Mouse (Mus musculus) CH12.LX (cell line): Measurements from ENCODE around the gene Fam228a. TPM values are rescaled to one million over a fixed set of nuclear protein-coding genes. Genes with fewer than 3 reads are reported as not detected.
"Not testable (repeated sequence)": the region's sequence is repeated elsewhere in the genome, so short reads cannot be mapped to it uniquely, and the experiment has no call there.

ENCODE experiments used
- DNase-seq: peaks from one replicate; pipeline ENCODE4 v3.0.0-alpha.2; 2013; ENCODE audit errors: extremely low read depth
- H3K27ac ChIP-seq: 2 replicates; pipeline ENCODE4 v1.5.1; 2012; ENCODE audit warnings: low read depth, mild to moderate bottlenecking, control low read depth, moderate library complexity; ENCODE audit not compliant: insufficient read depth
- H3K27me3 ChIP-seq: replicated peaks from 2 replicates; pipeline ENCODE3; 2012; ENCODE audit warnings: inconsistent platforms
- H3K36me3 ChIP-seq, 2 experiments: replicated peaks in 1 of 2; 2 replicates each; pipeline versions ENCODE3 to v1.6.1; 2012; ENCODE audit warnings: inconsistent platforms in 1 of 2, low read length in 1 of 2, mild to moderate bottlenecking in 1 of 2, mixed read lengths in 1 of 2, moderate library complexity in 1 of 2; ENCODE audit not compliant: control insufficient read depth in 1 of 2, insufficient read depth in 1 of 2
- H3K4me1 ChIP-seq, 2 experiments: 2 replicates each; pipeline ENCODE4 v1.6.1; 2012; ENCODE audit warnings: inconsistent platforms in 1 of 2, moderate library complexity in 1 of 2; ENCODE audit not compliant: insufficient read depth in 2 of 2, control insufficient read depth in 1 of 2
- H3K4me2 ChIP-seq: 2 replicates; pipeline ENCODE4 v1.6.1; 2012; ENCODE audit warnings: low read depth, mild to moderate bottlenecking, control low read depth; ENCODE audit not compliant: poor library complexity, insufficient read depth, severe bottlenecking
- H3K4me3 ChIP-seq, 3 experiments: fragments of 150-350 bp in 1 of 3; sonication (generic) in 1 of 3; replicated peaks in 1 of 3; 2 replicates each; pipeline versions ENCODE3 to v1.5.1; 2011 to 2012; ENCODE audit warnings: low read depth in 2 of 3, low read length in 2 of 3, mild to moderate bottlenecking in 2 of 3, moderate library complexity in 2 of 3, control low read depth in 1 of 3, improper control_type of control experiment in 1 of 3, inconsistent platforms in 1 of 3, mixed read lengths in 1 of 3; ENCODE audit not compliant: poor library complexity in 1 of 3
- H3K79me2 ChIP-seq: replicated peaks from 2 replicates; pipeline ENCODE4 v1.6.1; 2012; ENCODE audit warnings: mild to moderate bottlenecking, moderate library complexity; ENCODE audit not compliant: control insufficient read depth, poor library complexity, insufficient read depth, severe bottlenecking; ENCODE audit errors: extremely low read depth
- H3K9ac ChIP-seq: 2 replicates; pipeline ENCODE4 v1.6.1; 2012; ENCODE audit warnings: low read depth, mild to moderate bottlenecking, control low read depth, moderate library complexity; ENCODE audit not compliant: insufficient read depth
- H3K9me3 ChIP-seq: replicated peaks from 2 replicates; pipeline ENCODE3; 2012; ENCODE audit warnings: low read length, inconsistent platforms, mixed read lengths
- CHD2 ChIP-seq: IDR thresholded peaks from 2 replicates; pipeline ENCODE4 v1.6.1; 2011; ENCODE audit warnings: low read length, improper control_type of control experiment
- CTCF ChIP-seq, 2 experiments: IDR thresholded peaks in 1 of 2; conservative IDR thresholded peaks in 1 of 2; 2 replicates each; pipeline ENCODE4 v1.5.1; 2011 to 2012; ENCODE audit warnings: low read depth in 2 of 2, low read length in 2 of 2, improper control_type of control experiment in 1 of 2, inconsistent platforms in 1 of 2, mild to moderate bottlenecking in 1 of 2, moderate library complexity in 1 of 2
- E2F4 ChIP-seq: IDR thresholded peaks from 2 replicates; pipeline ENCODE4 v1.6.1; 2011; ENCODE audit warnings: low read depth, low read length, improper control_type of control experiment; ENCODE audit not compliant: insufficient replicate concordance
- KAT2A ChIP-seq: IDR thresholded peaks from 2 replicates; pipeline ENCODE4 v1.6.1; 2012; ENCODE audit warnings: low read length, improper control_type of control experiment, inconsistent platforms; ENCODE audit not compliant: insufficient replicate concordance
- NRF1 ChIP-seq: IDR thresholded peaks from 2 replicates; pipeline ENCODE4 v1.6.1; 2014; ENCODE audit warnings: low read depth, mild to moderate bottlenecking, inconsistent platforms, low read length, improper control_type of control experiment, moderate library complexity
- RAD21 ChIP-seq: IDR thresholded peaks from 2 replicates; pipeline ENCODE4 v1.6.1; 2011; ENCODE audit warnings: low read depth, mild to moderate bottlenecking, low read length, improper control_type of control experiment, moderate library complexity
- SMC3 ChIP-seq: IDR thresholded peaks from 2 replicates; pipeline ENCODE4 v1.6.1; 2011; ENCODE audit warnings: low read depth, low read length, improper control_type of control experiment
- TBP ChIP-seq: conservative IDR thresholded peaks from 2 replicates; pipeline ENCODE4 v1.6.1; 2011; ENCODE audit warnings: low read depth, low read length, improper control_type of control experiment
- USF1 ChIP-seq: IDR thresholded peaks from 2 replicates; pipeline ENCODE4 v1.6.1; 2014; ENCODE audit warnings: low read depth, mild to moderate bottlenecking, inconsistent platforms, low read length, improper control_type of control experiment
- dilution Hi-C: fragments of 300-500 bp; cut with MboI; formaldehyde crosslinking; loops from 2 replicates; pipeline ENCODE4 v1.14.3; 2020; ENCODE audit warnings: low sequenced_read_pairs; ENCODE audit not compliant: extremely low pct_unique_long_range_greater_than_20kb, extremely low pct_ligation_motif_present
- in situ Hi-C: fragments of 300-500 bp; cut with MboI; formaldehyde crosslinking; loops from 3 replicates; pipeline ENCODE4 v1.14.3; 2019; ENCODE audit warnings: low sequenced_read_pairs, low pct_ligation_motif_present, low pct_unique_long_range_greater_than_20kb, mixed read lengths
- polyA plus RNA-seq: library from polyadenylated mRNA; unstranded; fragments of >175 nt; gene quantifications from 2 replicates; pipeline ENCODE4 v1.2.1, GENCODE M21; 2012; ENCODE audit warnings: low read depth; ENCODE audit not compliant: insufficient read length
- total RNA-seq, 2 experiments: library from RNA; depleted of rRNA; stranded (reverse); fragments of 300-350 nt in 1 of 2; fragments of >200 nt in 1 of 2; gene quantifications; 2 replicates each; pipeline ENCODE4 v1.2.3; 2012 to 2014

Fam228a gene
- total and polyA plus RNA-seq, 3 experiments: not detected

DNA sequence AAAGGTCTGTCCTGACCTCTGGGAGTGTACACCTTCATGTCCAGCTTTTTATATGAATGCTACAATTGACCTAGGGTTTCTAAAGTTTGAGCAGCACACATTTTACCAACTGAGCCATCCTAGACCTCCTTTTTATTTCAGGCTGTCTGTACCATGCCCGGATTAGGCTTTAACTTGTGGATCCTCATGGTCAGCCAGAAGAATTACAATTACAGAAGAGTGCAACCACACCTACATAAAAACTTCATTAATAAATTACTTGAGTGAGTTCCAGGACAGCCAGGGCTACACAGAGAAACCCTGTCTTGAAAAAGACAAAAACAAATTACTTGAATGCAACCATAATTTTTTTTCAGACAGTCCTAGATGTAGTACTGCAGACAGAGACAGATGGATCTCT, 18.8 kb upstream of the Fam228a start:
- Histone ChIP-seq H3K36me3 (no peaks in the 10 kb centered on the region), H3K4me2 (no peak overlapping the region), H3K79me2 (no peaks in the 10 kb centered on the region), H3K9me3 (peaks cover 2% of the 10 kb centered on the region), H3K27ac (no peak overlapping the region), H3K4me3 (no peak overlapping the region), H3K9ac (no peak overlapping the region), H3K27me3 (no peaks in the 10 kb centered on the region), H3K4me1 (no peaks in the 10 kb centered on the region)
- no peak for TF ChIP-seq TBP
- TF ChIP-seq KAT2A: no peak
- TF ChIP-seq CTCF (conservative IDR thresholded peaks at IDR 0.05 in 1 of 2, IDR thresholded peaks at IDR 0.05 in 1 of 2; ENCODE audit: low read depth in 2 of 2, low read length in 2 of 2): no peak
- no peak for TF ChIP-seq E2F4
- no peak for TF ChIP-seq NRF1
- in situ Hi-C loops: no loop called here
- DNase-seq: no peak
- dilution Hi-C loops: no loop called here

DNA sequence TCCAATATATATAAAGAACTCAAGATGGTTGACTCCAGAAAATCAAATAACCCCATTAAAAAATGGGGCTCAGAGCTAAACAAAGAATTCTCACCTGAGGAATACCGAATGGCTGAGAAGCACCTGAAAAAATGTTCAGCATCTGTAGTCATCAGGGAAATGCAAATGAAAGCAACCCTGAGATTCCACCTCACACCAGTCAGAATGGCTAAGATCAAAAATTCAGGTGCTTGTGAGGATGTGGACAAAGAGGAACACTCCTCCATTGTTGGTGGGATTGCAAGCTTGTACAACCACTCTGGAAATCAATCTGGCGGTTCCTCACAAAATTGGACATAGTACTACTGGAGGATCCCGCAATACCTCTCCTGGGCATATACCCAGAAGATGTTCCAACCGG, 16.2 kb upstream of the Fam228a start:
- dilution Hi-C loops, DNase-seq: not testable (repeated sequence)

DNA sequence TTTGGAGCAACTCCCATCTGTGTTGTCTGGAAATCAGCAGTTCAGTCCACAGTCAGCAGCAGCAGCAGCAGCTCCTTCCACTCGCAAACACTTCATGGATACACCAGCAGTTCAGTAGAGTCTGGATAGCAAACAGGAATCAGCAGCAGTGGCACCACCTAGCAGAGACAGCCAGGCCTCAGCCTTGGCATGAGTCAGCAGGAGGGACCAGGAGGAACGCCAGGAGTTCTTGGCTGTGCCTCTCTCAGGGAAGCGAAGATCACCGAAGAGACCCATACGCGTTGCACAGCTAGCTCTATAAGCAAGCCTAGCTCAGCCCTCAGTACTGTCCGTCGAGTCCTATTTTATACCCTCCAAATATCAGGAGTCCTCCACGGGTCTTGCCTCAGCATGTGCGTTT, 6.3 kb upstream of the Fam228a start:
- in situ Hi-C loops: no loop called here
- dilution Hi-C loops: no loop called here
- Histone ChIP-seq H3K36me3 (no peaks in the 10 kb centered on the region), H3K27ac (no peak overlapping the region), H3K27me3 (no peaks in the 10 kb centered on the region), H3K4me2 (no peak overlapping the region), H3K9ac (no peak overlapping the region), H3K4me1 (no peaks in the 10 kb centered on the region), H3K4me3 (no peak overlapping the region), H3K79me2 (no peaks in the 10 kb centered on the region), H3K9me3 (no peaks in the 10 kb centered on the region)
- no peak for DNase-seq
- no peak for TF ChIP-seq CTCF (conservative IDR thresholded peaks at IDR 0.05 in 1 of 2, IDR thresholded peaks at IDR 0.05 in 1 of 2; ENCODE audit: low read depth in 2 of 2, low read length in 2 of 2)

More for the DNA sequence above, 16.2 kb upstream of the Fam228a start:
- H3K27ac ChIP-seq, H3K79me2 ChIP-seq, H3K9ac ChIP-seq, H3K27me3 ChIP-seq, H3K4me1 ChIP-seq, in situ Hi-C loops, H3K4me2 ChIP-seq, H3K4me3 ChIP-seq, H3K36me3 ChIP-seq, H3K9me3 ChIP-seq: not testable (repeated sequence)

DNA sequence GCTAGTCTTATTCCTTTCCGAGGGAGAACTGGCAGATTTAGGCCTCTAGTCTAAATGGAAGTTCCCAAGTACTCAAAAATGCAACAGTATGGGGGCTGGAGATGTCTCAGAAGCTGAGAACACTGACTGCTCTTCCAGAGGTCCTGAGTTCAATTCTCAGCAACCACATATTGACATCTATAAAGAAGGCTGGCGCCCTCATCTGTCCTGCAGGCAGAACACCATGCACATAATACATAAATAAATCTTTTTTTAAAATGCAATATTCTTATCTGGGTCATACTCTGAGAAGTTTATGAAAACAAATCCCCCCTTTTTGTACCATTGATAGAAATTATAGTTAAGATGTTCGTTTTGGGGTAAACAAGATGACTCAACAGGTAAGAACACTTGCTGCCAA, 4.0 kb upstream of the Fam228a start:
- no peak overlapping the region for H3K4me3 ChIP-seq
- H3K9me3 ChIP-seq: no peaks in the 10 kb centered on the region
- TF ChIP-seq NRF1: no peak
- TF ChIP-seq CTCF (conservative IDR thresholded peaks at IDR 0.05 in 1 of 2, IDR thresholded peaks at IDR 0.05 in 1 of 2; ENCODE audit: low read depth in 2 of 2, low read length in 2 of 2): peak in 1 of 2 experiments; percentile 58; a peak in 2 of 4 replicates
- peak; percentile 29; the same call in 1 of the 2 replicates for TF ChIP-seq SMC3
- peak; percentile 50 for TF ChIP-seq RAD21
- TF ChIP-seq CHD2: no peak
- no peak for TF ChIP-seq USF1
- TF ChIP-seq, all 38 proteins: peak for 3
- no peaks in the 10 kb centered on the region for H3K36me3 ChIP-seq
- peak; percentile 15 for DNase-seq
- H3K4me2 ChIP-seq: no peak overlapping the region
- H3K27ac ChIP-seq: no peak overlapping the region
- H3K9ac ChIP-seq: no peak overlapping the region
- dilution Hi-C loops (no loop called here), in situ Hi-C loops (no loop called here)
- no peaks in the 10 kb centered on the region for H3K79me2 ChIP-seq
- H3K4me1 ChIP-seq: no peaks in the 10 kb centered on the region
- no peaks in the 10 kb centered on the region for H3K27me3 ChIP-seq
